Mouse (Mus musculus): Measurements from ENCODE around the gene Apoc2.

DNA sequence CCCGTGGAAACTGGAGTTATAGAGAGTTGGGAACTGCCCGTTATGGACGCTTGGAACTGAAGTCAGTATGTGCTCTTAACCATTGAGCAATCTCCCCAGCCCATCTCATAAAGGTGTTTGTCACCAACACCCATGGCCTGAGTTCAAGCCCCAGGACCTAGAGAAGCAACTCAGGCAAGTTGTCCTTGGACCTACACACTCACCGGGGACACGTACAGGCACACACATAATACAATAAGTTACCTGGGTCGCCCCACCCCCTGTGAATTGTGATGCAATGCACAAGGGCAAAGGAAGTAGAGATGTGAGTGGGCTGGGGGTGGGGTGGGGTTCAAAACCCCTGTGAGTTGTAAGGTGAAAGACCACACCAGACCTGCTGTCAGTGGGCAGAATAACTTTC, 8.8 kb upstream of the Apoc2 start:
- TF ChIP-seq REST (IDR thresholded peaks at IDR 0.05; ENCODE audit: insufficient read depth, insufficient read length) (no peak), POLR2A (IDR thresholded peaks at IDR 0.05; ENCODE audit: insufficient read length, low read depth) (no peak), MYOG (IDR thresholded peaks at IDR 0.05; ENCODE audit: control insufficient read depth in 1 of 3, insufficient read depth in 1 of 3, insufficient read length in 2 of 3, low read depth in 2 of 3) (no peak), POLR2AphosphoS2 (IDR thresholded peaks at IDR 0.05; ENCODE audit: insufficient read length, low read depth) (no peak), SRF (IDR thresholded peaks at IDR 0.05; ENCODE audit: control insufficient read depth, insufficient read length, low read depth) (no peak), MYOD1 (IDR thresholded peaks at IDR 0.05; ENCODE audit: control insufficient read depth in 1 of 3, insufficient read length in 2 of 3, low read depth in 2 of 3) (no peak), TCF3 (IDR thresholded peaks at IDR 0.05; ENCODE audit: insufficient read length, low read depth) (no peak), TCF12 (IDR thresholded peaks at IDR 0.05; ENCODE audit: insufficient read depth, poor library complexity, severe bottlenecking) (no peak), USF1 (IDR thresholded peaks at IDR 0.05; ENCODE audit: low read depth) (no peak), MAX (IDR thresholded peaks at IDR 0.05; ENCODE audit: low read depth) (no peak), CEBPB (IDR thresholded peaks at IDR 0.05; ENCODE audit: insufficient read depth, poor library complexity, severe bottlenecking) (no peak)

All from myocyte (in vitro differentiated cells).